Mouse (Mus musculus) myocyte (in vitro differentiated cells): ENCODE results near the gene Cactin. TPM values are rescaled to one million over a fixed set of nuclear protein-coding genes. Genes with fewer than 3 reads are reported as not detected.
A peak's percentile ranks its signal among the peaks of the same experiment; 100 is the strongest.

Experiments used
- H3K27me3 ChIP-seq: one replicate; pipeline ENCODE4 v1.6.1; 2011; ENCODE audit not compliant: control insufficient read depth, insufficient read depth, insufficient read length
- H3K36me3 ChIP-seq: one replicate; pipeline ENCODE4 v1.6.1; 2011; ENCODE audit not compliant: control insufficient read depth, insufficient read depth
- H3K4me2 ChIP-seq: one replicate; pipeline ENCODE4 v1.6.1; 2011; ENCODE audit warnings: low read depth, control low read depth
- H3K4me3 ChIP-seq: one replicate; pipeline ENCODE4 v1.5.1; 2011; ENCODE audit warnings: mild to moderate bottlenecking, control low read depth, moderate library complexity
- H3K79me2 ChIP-seq: one replicate; pipeline ENCODE4 v1.6.1; 2011; ENCODE audit not compliant: control insufficient read depth, insufficient read depth
- H3ac ChIP-seq: one replicate; pipeline ENCODE4 v1.6.1; 2011; ENCODE audit not compliant: control insufficient read depth, insufficient read length
- CEBPB ChIP-seq: IDR thresholded peaks from 2 replicates; pipeline ENCODE4 v1.6.1; 2011; ENCODE audit warnings: mild to moderate bottlenecking, moderate library complexity; ENCODE audit not compliant: poor library complexity, insufficient read depth, severe bottlenecking
- E2F4 ChIP-seq: IDR thresholded peaks from one replicate; pipeline ENCODE4 v1.6.1; 2011; ENCODE audit warnings: mild to moderate bottlenecking, control low read depth, moderate library complexity; ENCODE audit not compliant: insufficient read depth
- MAX ChIP-seq: IDR thresholded peaks from one replicate; pipeline ENCODE4 v1.6.1; 2011; ENCODE audit warnings: low read depth, mild to moderate bottlenecking, control low read depth
- MYOD1 ChIP-seq, 3 experiments: IDR thresholded peaks; one replicate each; pipeline ENCODE4 v1.6.1; 2011; ENCODE audit warnings: control low read depth in 2 of 3, low read depth in 2 of 3, mild to moderate bottlenecking in 2 of 3, moderate library complexity in 1 of 3; ENCODE audit not compliant: insufficient read length in 2 of 3, control insufficient read depth in 1 of 3
- MYOG ChIP-seq, 3 experiments: IDR thresholded peaks; one replicate each; pipeline ENCODE4 v1.6.1; 2011; ENCODE audit warnings: control low read depth in 2 of 3, low read depth in 2 of 3, mild to moderate bottlenecking in 2 of 3; ENCODE audit not compliant: insufficient read length in 2 of 3, control insufficient read depth in 1 of 3, insufficient read depth in 1 of 3
- POLR2A ChIP-seq: IDR thresholded peaks from one replicate; pipeline ENCODE4 v1.6.1; 2011; ENCODE audit warnings: low read depth, mild to moderate bottlenecking, control low read depth, moderate library complexity; ENCODE audit not compliant: insufficient read length
- POLR2AphosphoS2 ChIP-seq: IDR thresholded peaks from one replicate; pipeline ENCODE4 v1.6.1; 2011; ENCODE audit warnings: low read depth, control low read depth; ENCODE audit not compliant: insufficient read length
- REST ChIP-seq: IDR thresholded peaks from one replicate; pipeline ENCODE4 v1.6.1; 2011; ENCODE audit warnings: mild to moderate bottlenecking, control low read depth, moderate library complexity; ENCODE audit not compliant: insufficient read depth, insufficient read length
- SRF ChIP-seq: IDR thresholded peaks from one replicate; pipeline ENCODE4 v1.6.1; 2011; ENCODE audit warnings: low read depth; ENCODE audit not compliant: control insufficient read depth, insufficient read length
- TCF12 ChIP-seq: IDR thresholded peaks from one replicate; pipeline ENCODE4 v1.6.1; 2011; ENCODE audit warnings: mild to moderate bottlenecking, control low read depth; ENCODE audit not compliant: poor library complexity, insufficient read depth, severe bottlenecking
- TCF3 ChIP-seq: IDR thresholded peaks from one replicate; pipeline ENCODE4 v1.6.1; 2011; ENCODE audit warnings: low read depth, control low read depth; ENCODE audit not compliant: insufficient read length
- USF1 ChIP-seq: IDR thresholded peaks from one replicate; pipeline ENCODE4 v1.6.1; 2011; ENCODE audit warnings: low read depth, mild to moderate bottlenecking, control low read depth, moderate library complexity
- polyA plus RNA-seq: library from polyadenylated mRNA; unstranded; fragments of >200 nt; fragmentation: generic; extraction: Trizol; gene quantifications from one replicate; pipeline ENCODE4 v1.2.1, GENCODE M21; 2012; ENCODE audit warnings: missing spikeins

The Cactin gene
- polyA plus RNA-seq, 1 experiment, result 31.3 TPM

- Histone ChIP-seq H3K79me2 (peaks cover 5% of the 10 kb centered on the region), H3K4me3 (no peak overlapping the region), H3K27me3 (no peaks in the 10 kb centered on the region), H3K36me3 (peaks cover 9% of the 10 kb centered on the region), H3ac (no peak overlapping the region), H3K4me2 (no peak overlapping the region)
- TF ChIP-seq TCF12 (no peak), POLR2A (no peak), SRF (no peak), CEBPB (no peak), REST (no peak), MYOG (IDR thresholded peaks at IDR 0.05; ENCODE audit: control insufficient read depth in 1 of 3, insufficient read depth in 1 of 3, insufficient read length in 2 of 3, low read depth in 2 of 3) (no peak), TCF3 (no peak), E2F4 (no peak), MAX (no peak), MYOD1 (IDR thresholded peaks at IDR 0.05; ENCODE audit: control insufficient read depth in 1 of 3, insufficient read length in 2 of 3, low read depth in 2 of 3) (no peak), USF1 (no peak), POLR2AphosphoS2 (no peak)
Measured at GRCm38 (mm10) chr10:81362336-81362949, 41.5 kb downstream of the Cactin start.

- H3K36me3 ChIP-seq, result peaks cover 14% of the 10 kb centered on the region
- no peaks in the 10 kb centered on the region for H3K27me3 ChIP-seq
- H3K4me2 ChIP-seq, result no peak overlapping the region
- no peak overlapping the region for H3K4me3 ChIP-seq
- no peak for TF ChIP-seq TCF12
- TF ChIP-seq POLR2A, result peak; percentile 20
- H3K79me2 ChIP-seq, result peaks cover 2% of the 10 kb centered on the region
- H3ac ChIP-seq, result no peak overlapping the region
Measured at GRCm38 (mm10) chr10:81363436-81364346, 42.8 kb downstream of the Cactin start.

GRCm38 (mm10) chr10:81364666-81365065 is 43.8 kb downstream of the Cactin start:
- Histone ChIP-seq H3K79me2 (no peaks in the 10 kb centered on the region), H3K4me2 (no peak overlapping the region), H3ac (no peak overlapping the region), H3K4me3 (no peak overlapping the region), H3K36me3 (peaks cover 14% of the 10 kb centered on the region), H3K27me3 (no peaks in the 10 kb centered on the region)
- peak; percentile 87 for TF ChIP-seq POLR2AphosphoS2
- no peak for TF ChIP-seq CEBPB
- TF ChIP-seq MYOD1 (IDR thresholded peaks at IDR 0.05; ENCODE audit: control insufficient read depth in 1 of 3, insufficient read length in 2 of 3, low read depth in 2 of 3), result no peak

- peaks cover 14% of the 10 kb centered on the region for H3K36me3 ChIP-seq
- H3K27me3 ChIP-seq, result no peaks in the 10 kb centered on the region
- TF ChIP-seq POLR2A (peak; percentile 44), POLR2AphosphoS2 (peak; percentile 84), E2F4 (no peak), SRF (no peak)
- no peak overlapping the region for H3K4me2 ChIP-seq
- H3ac ChIP-seq, result no peak overlapping the region
- no peak overlapping the region for H3K4me3 ChIP-seq
- no peaks in the 10 kb centered on the region for H3K79me2 ChIP-seq
Measured at GRCm38 (mm10) chr10:81365073-81365472, 44.2 kb downstream of the Cactin start.

GRCm38 (mm10) chr10:81365672-81366476 is 45.0 kb downstream of the Cactin start, which contains the start of gene 4930404N11Rik:
4930404N11Rik (minus strand) TSS chr10:81365816.
- Histone ChIP-seq H3K4me2 (no peak within 1 kb of the TSS), H3ac (no peak within 1 kb of the TSS), H3K4me3 (no peak within 1 kb of the TSS), H3K79me2 (no peaks in the 10 kb centered on the region), H3K36me3 (peaks cover 14% of the 10 kb centered on the region), H3K27me3 (no peaks in the 10 kb centered on the region)
- TF ChIP-seq POLR2AphosphoS2 (peak; percentile 83), POLR2A (no peak)
